Mouse (Mus musculus): ENCODE measurements around the gene Ptpre.
A peak's percentile ranks its signal among the peaks of the same experiment; 100 is the strongest.

Gene Ptpre

DNA sequence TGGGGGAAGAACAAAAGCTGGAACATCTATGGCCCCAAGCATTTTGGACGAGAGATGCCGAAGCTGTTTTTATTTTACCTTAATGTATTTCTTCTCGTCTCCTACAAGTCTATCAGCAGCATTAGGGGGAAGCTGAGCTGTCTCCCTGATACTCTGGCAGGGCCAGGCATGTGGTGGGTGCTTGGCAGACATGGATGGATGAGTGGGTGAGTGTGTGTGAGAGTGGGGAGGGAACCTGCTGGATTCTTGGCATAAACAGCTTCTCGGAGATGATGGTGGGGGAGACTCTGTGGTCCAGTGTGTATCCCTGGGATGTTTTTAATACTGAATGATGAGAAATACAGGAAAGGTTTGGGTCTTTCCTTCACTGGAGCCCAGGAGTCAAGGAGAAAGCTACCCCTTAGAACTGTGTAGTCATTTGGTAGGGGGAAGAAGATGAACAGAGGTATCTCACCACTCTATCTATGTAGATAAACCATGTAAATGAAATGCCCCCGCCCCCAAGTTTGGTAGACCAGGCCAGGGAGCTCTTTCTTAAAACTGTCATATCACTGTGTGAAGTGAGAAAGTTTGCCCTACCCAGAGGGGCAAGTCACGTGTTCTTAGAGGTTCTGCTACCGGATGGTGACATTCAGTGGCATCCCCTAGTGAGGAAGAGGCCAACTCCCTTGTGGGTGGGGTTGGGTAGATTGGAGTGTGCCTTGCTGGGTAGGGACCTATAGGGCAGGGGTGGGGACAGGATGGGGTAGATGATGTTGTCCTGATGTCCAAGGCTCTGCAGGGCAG, 43.2 kb downstream of the Ptpre start:
- DNase-seq: peak in 1 of 2 experiments; percentile 20

- no peak for DNase-seq
These were observed 43.8 kb downstream of the Ptpre start for GRCm38 (mm10) chr7:135581128-135581527.

DNA sequence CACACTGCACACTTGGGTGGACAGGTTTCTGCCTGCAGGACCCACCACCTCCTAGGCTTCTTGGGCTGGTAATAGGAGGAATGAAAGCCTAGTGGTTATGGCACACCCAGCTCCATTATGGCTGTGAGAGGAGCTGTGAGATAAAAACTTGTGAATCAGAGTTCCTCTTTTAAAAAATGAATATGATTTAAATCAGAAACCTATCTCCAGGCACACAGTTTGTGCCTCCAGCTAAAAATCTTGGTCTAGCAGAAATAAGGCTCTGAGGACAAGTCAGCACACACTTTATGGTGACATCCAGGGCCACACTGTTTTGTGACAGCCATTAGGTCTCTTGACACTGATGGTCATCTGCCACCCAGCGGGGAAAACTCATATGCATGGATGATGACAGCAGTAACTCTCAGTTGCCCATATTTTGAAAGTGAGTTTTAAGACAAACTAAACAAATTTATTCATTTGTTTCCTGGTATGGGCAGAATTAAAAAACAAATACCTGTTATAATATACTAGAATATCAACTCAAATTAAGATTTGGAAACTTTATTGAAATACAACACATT, 47.9 kb downstream of the Ptpre start:
- DNase-seq: no peak

DNA sequence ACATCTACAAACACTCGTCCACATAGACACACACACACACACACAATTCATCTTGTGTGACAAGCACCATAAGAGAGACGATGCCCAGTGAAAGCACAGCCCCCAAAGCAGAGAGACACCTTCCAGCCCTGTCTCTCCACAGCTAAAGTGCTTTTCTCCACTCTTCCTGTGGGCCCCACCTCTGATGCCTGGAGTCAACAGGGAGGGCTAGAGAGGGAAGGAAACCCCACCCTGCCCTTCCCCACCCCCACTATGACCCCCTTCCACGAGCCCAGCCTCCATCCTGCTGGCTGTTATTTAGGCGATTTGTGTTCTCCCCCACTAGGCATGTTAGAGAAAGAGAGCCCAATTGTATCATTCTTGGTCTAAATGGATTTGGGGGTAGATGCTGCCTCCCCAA, 49.1 kb downstream of the Ptpre start:
- no peak for DNase-seq

DNA sequence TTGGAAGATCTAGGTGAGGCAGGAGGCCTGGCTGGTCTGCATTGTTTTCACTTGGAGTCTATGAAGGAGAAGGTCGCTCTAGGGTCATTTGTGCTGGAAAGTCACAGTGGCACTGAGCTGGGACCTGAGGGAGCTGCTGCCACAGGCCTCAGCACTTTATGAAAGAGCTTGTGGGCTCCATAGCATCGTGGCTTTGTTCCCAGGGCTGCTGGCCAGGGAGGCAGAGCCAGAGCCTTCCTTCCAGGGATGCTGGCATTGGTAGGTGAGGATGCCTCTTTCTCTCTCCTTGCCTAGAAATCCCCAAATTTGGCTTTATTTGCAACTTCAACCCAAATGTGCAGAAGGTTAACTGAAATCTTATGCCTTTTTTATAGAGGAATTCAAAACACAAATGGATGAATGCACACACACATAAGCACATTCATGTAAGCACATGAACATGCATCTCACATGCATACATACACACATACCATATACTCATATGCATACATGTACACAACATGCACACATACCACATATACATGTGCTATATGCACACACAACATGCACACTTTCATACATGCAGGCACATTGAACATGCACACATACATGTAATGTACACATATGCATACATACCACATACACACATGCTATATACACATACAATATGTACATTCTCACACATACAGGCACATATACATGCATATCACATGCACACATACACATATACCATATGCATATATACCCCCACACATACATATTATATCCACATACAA, 50.7 kb downstream of the Ptpre start:
- DNase-seq: no peak

GRCm38 (mm10) chr7:135588620-135589309, 51.5 kb downstream of the Ptpre start:
- DNase-seq: no peak

GRCm38 (mm10) chr7:135591461-135591860, 54.2 kb downstream of the Ptpre start:
- DNase-seq: no peak

- DNase-seq: no peak
These were observed 56.0 kb downstream of the Ptpre start for GRCm38 (mm10) chr7:135593286-135593685.

GRCm38 (mm10) chr7:135593825-135594224, 56.5 kb downstream of the Ptpre start:
- DNase-seq: no peak

- DNase-seq: no peak
These were observed 57.4 kb downstream of the Ptpre start for GRCm38 (mm10) chr7:135594676-135595075.

DNA sequence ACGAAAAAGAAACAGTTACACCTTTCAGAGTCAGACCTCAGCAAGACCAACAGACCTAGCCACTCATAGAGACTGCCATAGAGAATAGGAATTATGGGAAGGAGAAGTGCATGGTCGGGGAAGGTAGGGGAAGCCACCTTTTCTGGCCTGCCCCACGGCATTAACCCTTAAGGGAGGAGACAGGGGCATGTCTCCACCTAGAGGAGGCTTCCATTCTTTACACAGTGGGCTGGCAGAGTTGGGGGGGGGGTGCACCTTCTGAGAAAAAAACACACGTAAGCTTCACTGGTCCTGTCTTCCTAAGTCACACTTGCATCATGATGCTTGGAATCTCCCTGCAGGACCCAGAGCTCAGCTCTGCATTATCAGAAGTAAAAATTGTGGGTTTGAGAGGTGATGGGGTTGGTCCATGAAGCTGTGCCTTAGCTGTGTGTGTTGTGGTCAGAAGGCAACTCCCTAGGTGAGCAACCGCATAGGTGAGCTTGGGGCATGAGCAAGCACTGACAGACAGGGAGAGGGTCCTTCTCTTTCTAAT, 58.4 kb downstream of the Ptpre start:
- no peak for DNase-seq

DNA sequence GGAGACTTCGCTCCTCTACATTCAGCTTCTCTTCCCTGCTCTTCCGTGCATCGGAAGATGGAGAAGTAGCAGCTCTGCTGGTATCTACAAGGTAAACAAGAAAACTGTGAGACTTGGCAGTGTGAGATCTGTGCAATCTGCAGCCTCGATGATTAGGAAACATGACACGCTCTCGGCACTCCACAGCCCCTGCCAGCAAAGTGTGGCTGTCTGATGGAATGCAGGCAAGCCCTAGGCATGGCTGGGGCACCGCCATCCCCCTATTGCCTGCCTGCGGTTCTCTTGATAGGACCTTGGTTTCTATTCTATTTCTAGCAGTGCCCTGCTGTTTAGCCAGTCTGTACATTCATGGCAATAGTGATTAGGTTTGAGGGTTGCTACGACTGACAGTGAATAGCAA, 59.7 kb downstream of the Ptpre start:
- no peak for DNase-seq

- DNase-seq: no peak
These were observed 60.5 kb downstream of the Ptpre start for GRCm38 (mm10) chr7:135597604-135598289.

GRCm38 (mm10) chr7:135598303-135598855, 61.1 kb downstream of the Ptpre start:
- no peak for DNase-seq

- DNase-seq: no peak
These were observed 62.8 kb downstream of the Ptpre start for GRCm38 (mm10) chr7:135600076-135600475.

- DNase-seq: no peak
These were observed 64.3 kb downstream of the Ptpre start for GRCm38 (mm10) chr7:135601607-135602006.

- DNase-seq: no peak
These were observed 65.0 kb downstream of the Ptpre start for GRCm38 (mm10) chr7:135602265-135602664.

GRCm38 (mm10) chr7:135602881-135603523, 65.7 kb downstream of the Ptpre start:
- no peak for DNase-seq

GRCm38 (mm10) chr7:135605002-135605803, 67.9 kb downstream of the Ptpre start:
- no peak for DNase-seq

DNA sequence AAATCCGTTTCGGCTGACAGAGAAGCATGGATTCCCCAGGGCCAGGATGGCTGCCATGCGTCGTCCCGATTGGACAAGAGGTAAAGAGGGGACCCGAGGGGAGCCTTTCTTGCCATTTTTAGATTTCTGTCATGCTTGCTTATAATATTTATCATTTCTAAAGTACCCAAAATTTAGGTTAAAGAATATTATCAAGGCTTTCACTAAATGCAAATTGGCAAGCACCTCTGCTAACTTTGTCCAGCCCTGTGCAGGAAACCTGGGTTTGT, 68.5 kb downstream of the Ptpre start:
- DNase-seq: no peak

GRCm38 (mm10) chr7:135608208-135608607, 70.9 kb downstream of the Ptpre start:
- DNase-seq: no peak

Data from thymus, adult 18-20 months (tissue).